Mouse (Mus musculus): Measurements from ENCODE around the gene Dntt. TPM values are rescaled to one million over a fixed set of nuclear protein-coding genes. Genes with fewer than 3 reads are reported as not detected.

Dntt gene
- polyA plus RNA-seq, 1 experiment = not detected

DNA sequence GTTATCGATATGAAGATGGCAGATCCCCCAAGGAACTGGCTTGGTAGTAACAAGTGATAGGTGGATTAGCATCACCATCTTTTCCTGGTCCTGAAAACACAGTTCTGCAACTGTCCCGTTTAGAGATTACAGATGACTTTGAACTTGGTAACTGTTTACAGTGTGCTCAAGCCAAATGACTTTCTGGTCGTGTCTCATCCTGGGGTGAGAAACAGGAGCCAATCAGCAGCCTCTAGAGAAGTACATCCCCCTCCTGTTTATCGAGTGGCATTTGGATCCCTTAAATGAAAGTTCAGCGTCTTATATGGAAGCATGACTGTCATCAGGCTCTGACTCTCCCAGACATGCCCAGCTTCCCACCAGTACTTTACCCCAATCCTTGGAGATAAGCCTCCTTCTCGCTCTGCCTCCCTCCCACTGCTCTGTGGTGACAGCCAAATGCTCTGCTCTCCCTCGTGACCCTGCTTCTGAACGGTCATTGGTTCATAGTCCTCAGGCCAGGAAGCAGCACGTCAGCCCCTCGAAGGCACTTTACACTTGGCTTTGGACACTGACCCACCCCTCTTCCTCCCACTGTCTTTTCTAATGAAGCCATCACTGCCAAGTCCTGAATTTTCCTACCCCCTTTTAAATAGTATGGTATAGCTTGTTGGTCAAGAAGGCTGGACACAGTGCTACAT, 16.2 kb downstream of the Dntt start:
- Histone ChIP-seq H3K4me3 (replicated peaks) (no peak overlapping the region), H3K9me3 (ENCODE audit: control insufficient read depth, low read length) (no peaks in the 10 kb centered on the region), H3K36me3 (ENCODE audit: control insufficient read depth) (no peaks in the 10 kb centered on the region), H3K27me3 (ENCODE audit: control insufficient read depth) (no peaks in the 10 kb centered on the region), H3K4me1 (ENCODE audit: control insufficient read depth) (no peaks in the 10 kb centered on the region)
- TF ChIP-seq TAL1 (IDR thresholded peaks at IDR 0.05; ENCODE audit: low read length) (no peak), GATA1 (IDR thresholded peaks at IDR 0.05; ENCODE audit: low read length) (no peak)

DNA sequence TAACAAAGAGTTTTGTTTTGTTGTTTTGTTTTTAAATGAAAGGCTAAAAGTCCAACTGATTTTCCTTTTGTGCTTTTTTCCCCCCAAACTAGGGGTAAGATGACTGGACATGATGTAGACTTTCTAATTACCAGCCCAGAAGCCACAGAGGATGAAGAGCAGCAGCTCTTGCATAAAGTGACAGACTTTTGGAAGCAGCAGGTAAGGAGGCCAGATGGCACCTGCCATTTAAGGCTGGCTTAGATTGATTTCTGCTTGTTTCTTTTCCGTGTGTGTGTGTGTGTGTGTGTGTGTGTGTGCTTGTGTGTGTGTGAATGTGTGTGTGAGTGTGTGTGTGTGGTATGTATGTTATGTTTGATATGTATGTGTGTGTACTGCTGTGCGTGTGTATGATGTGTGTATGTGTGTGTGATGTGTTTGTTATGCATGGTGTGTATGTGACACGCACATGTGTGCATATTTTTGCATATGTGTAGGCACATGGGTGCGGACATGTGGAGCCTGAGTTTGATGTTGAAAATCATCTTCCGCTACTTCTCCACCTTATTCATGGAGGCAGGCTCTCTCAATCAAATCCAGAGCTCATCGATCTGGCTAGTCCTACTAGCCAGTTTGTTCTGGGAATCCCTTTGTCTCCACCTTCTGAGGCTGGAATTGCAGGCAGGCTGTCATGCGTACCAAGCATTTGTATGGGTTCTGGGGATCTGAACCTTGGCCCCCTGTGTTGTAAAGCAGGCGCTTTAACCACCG, 18.5 kb downstream of the Dntt start:
- Histone ChIP-seq H3K9me3 (ENCODE audit: control insufficient read depth, low read length) (no peaks in the 10 kb centered on the region), H3K27me3 (ENCODE audit: control insufficient read depth) (no peaks in the 10 kb centered on the region), H3K4me3 (replicated peaks) (no peak overlapping the region), H3K36me3 (ENCODE audit: control insufficient read depth) (no peaks in the 10 kb centered on the region), H3K4me1 (ENCODE audit: control insufficient read depth) (no peaks in the 10 kb centered on the region)
- TF ChIP-seq TAL1 (IDR thresholded peaks at IDR 0.05; ENCODE audit: low read length) (no peak), GATA1 (IDR thresholded peaks at IDR 0.05; ENCODE audit: low read length) (no peak)

DNA sequence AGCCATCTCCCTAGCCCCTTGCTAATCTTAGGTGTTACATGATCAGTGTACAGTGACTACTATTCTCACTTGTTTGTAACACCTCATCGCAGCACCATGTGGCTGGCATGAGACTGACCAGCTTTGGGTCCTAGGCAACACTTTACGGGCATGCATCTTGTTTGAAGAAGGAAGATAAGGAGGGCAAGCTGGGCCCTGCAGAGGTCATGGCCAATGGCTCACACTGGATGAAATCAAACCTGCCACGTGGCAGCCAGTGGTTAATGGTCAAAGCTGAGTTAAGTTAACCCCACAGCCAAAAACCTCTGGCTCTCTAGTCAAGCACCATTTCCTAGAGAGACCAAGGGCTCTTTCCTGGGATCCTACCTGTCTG, 19.1 kb downstream of the Dntt start:
- Histone ChIP-seq H3K9me3 (ENCODE audit: control insufficient read depth, low read length) (no peaks in the 10 kb centered on the region), H3K4me1 (ENCODE audit: control insufficient read depth) (no peaks in the 10 kb centered on the region), H3K27me3 (ENCODE audit: control insufficient read depth) (no peaks in the 10 kb centered on the region), H3K36me3 (ENCODE audit: control insufficient read depth) (no peaks in the 10 kb centered on the region), H3K4me3 (replicated peaks) (no peak overlapping the region)
- TF ChIP-seq GATA1 (IDR thresholded peaks at IDR 0.05; ENCODE audit: low read length) = no peak
- TF ChIP-seq TAL1 (IDR thresholded peaks at IDR 0.05; ENCODE audit: low read length) = no peak

DNA sequence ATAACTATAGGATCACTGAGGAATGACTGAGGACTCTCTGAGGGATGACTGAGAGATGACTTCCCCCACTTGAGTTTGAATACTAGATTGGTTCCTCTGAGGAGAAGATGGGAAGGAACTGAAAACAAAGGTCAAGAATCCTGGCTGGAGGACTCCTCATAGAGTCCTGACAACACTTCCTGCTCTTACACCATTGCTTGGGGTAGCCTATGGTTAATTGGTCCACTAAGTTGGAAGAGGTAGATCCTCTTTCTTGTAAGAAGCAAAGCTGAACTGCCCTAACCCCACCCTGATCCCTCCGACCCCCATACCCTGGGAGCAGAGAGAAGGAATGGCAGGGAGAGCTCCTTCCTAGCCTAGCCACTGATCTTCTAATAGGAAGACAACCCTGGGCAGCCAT, 22.6 kb downstream of the Dntt start:
- no peak for TF ChIP-seq GATA1 (IDR thresholded peaks at IDR 0.05; ENCODE audit: low read length)
- TF ChIP-seq TAL1 (IDR thresholded peaks at IDR 0.05; ENCODE audit: low read length) = no peak
- H3K36me3 ChIP-seq (ENCODE audit: control insufficient read depth) = no peaks in the 10 kb centered on the region
- no peaks in the 10 kb centered on the region for H3K9me3 ChIP-seq (ENCODE audit: control insufficient read depth, low read length)
- no peaks in the 10 kb centered on the region for H3K4me1 ChIP-seq (ENCODE audit: control insufficient read depth)
- no peaks in the 10 kb centered on the region for H3K27me3 ChIP-seq (ENCODE audit: control insufficient read depth)
- no peak overlapping the region for H3K4me3 ChIP-seq (replicated peaks)

DNA sequence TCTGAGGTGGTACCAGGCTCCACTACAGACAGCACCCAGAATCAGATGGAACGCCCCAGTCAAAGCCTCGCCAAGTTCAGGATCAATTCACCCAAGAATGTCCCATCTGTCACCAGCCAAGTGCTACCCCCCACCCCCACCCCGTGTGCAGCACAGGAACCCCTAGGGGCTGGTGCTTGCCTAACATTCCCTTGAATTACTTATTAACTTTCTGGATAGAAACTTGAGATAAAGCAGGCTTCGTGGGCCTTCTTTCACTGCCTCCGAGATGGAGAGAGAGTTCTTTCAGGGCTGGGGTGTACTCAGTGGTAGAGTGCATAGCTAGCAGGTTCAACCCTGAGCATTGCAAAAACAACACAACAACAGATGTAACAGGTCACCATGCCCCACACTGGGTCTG, 23.2 kb downstream of the Dntt start:
- Histone ChIP-seq H3K4me1 (ENCODE audit: control insufficient read depth) (no peaks in the 10 kb centered on the region), H3K9me3 (ENCODE audit: control insufficient read depth, low read length) (no peaks in the 10 kb centered on the region), H3K27me3 (ENCODE audit: control insufficient read depth) (no peaks in the 10 kb centered on the region), H3K4me3 (replicated peaks) (no peak overlapping the region), H3K36me3 (ENCODE audit: control insufficient read depth) (no peaks in the 10 kb centered on the region)
- TF ChIP-seq TAL1 (IDR thresholded peaks at IDR 0.05; ENCODE audit: low read length) (no peak), GATA1 (IDR thresholded peaks at IDR 0.05; ENCODE audit: low read length) (no peak)

DNA sequence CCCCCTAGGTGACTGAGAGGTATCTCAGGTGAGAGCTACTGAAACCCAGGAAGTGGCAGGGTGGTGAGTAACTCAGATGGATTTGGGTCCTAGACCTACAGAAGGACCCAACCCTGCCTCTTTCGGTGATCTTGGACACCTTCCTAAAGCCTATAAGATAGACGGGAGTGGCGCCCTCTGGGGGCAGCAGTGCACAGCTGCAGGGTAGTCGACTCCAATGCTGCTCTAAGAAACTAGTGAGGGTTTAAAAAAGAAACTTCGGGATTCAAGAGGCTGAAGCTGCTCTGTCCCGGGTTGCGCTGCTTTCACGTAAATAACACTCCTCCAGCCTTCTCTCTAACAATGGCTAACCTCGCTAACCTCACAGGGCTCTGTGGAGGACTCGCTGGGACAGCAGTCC, 24.5 kb downstream of the Dntt start:
- TF ChIP-seq GATA1 (IDR thresholded peaks at IDR 0.05; ENCODE audit: low read length) (no peak), TAL1 (IDR thresholded peaks at IDR 0.05; ENCODE audit: low read length) (no peak)
- Histone ChIP-seq H3K36me3 (ENCODE audit: control insufficient read depth) (no peaks in the 10 kb centered on the region), H3K27me3 (ENCODE audit: control insufficient read depth) (no peaks in the 10 kb centered on the region), H3K4me1 (ENCODE audit: control insufficient read depth) (no peaks in the 10 kb centered on the region), H3K4me3 (replicated peaks) (no peak overlapping the region), H3K9me3 (ENCODE audit: control insufficient read depth, low read length) (no peaks in the 10 kb centered on the region)

DNA sequence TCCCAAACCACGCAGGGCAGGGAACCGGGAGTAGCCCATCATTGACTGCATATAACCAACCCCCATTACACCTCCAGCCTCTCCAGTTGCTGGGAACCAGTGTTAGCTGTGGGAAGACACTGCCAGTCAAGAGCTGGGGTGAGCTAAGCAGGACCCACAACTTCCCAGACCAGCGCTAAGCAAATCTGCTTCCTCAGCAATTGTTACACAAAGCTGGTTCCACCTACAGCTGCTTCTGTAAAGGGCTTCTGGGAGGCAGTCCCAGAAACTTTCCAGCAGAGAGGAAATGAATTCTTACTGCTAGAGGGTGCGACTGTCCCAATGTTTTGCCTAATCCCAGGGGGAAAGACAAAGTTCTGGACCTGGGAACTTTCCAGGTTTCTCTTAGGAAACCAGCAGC, 25.6 kb downstream of the Dntt start:
- H3K27me3 ChIP-seq (ENCODE audit: control insufficient read depth) = no peaks in the 10 kb centered on the region
- TF ChIP-seq TAL1 (IDR thresholded peaks at IDR 0.05; ENCODE audit: low read length) = no peak
- no peak for TF ChIP-seq GATA1 (IDR thresholded peaks at IDR 0.05; ENCODE audit: low read length)
- H3K9me3 ChIP-seq (ENCODE audit: control insufficient read depth, low read length) = no peaks in the 10 kb centered on the region
- H3K36me3 ChIP-seq (ENCODE audit: control insufficient read depth) = no peaks in the 10 kb centered on the region
- no peak overlapping the region for H3K4me3 ChIP-seq (replicated peaks)
- H3K4me1 ChIP-seq (ENCODE audit: control insufficient read depth) = no peaks in the 10 kb centered on the region

DNA sequence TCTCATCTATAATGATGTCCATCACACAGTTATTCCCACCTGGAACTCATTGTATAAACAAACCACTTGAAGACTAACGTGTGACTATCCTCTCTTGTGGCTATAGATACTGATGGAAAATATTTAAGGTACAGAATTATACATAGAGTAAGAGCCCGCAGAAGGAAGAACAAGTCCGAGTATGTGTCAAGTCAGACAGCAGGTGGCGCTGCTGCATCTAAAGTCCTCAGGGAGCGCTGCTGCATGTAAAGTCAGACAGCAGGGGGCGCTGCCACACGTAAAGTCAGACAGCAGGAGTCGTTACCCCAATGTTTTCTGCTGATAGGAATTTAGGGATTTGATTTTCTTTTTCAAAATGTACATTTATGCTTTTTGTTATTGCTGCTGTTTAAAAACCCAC, 42.4 kb downstream of the Dntt start:
- Histone ChIP-seq H3K4me3 (replicated peaks) (no peak overlapping the region), H3K36me3 (ENCODE audit: control insufficient read depth) (no peaks in the 10 kb centered on the region), H3K27me3 (ENCODE audit: control insufficient read depth) (no peaks in the 10 kb centered on the region), H3K9me3 (ENCODE audit: control insufficient read depth, low read length) (no peaks in the 10 kb centered on the region), H3K4me1 (ENCODE audit: control insufficient read depth) (no peaks in the 10 kb centered on the region)
- TF ChIP-seq GATA1 (IDR thresholded peaks at IDR 0.05; ENCODE audit: low read length) (no peak), TAL1 (IDR thresholded peaks at IDR 0.05; ENCODE audit: low read length) (no peak)

DNA sequence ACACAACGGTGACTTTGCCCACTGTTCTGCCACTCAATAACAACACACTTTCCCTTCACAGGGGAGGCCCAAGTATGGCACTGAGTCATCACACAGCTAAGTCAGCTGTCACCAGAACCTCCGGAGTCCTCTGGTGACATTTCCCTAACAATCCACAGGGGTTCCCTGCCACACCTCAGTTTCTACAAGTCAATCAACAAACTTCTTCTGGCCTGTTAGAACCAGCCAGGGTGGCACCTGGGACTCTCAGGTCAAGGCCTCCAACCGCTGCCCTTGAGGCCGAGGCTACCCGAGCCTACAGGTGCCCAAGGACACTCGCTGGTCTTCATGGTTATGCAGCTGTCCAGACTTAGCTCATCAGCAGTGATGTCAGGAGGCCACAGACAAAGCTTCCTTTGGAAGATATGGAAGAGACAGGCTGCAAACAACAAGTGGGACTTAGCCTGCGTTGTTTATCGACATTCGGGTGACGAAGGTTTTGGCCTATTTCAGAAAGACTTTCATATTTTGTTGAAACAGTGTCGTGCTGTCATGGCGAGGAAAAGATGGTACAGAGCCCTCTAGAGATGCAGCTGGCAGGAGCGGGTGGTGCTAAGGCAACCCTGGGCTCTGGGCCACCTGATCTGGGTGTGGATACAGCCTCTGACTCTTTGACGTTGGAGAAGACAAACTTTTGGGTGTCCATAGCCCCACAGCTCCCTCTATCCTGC, 44.8 kb downstream of the Dntt start:
- Histone ChIP-seq H3K4me3 (replicated peaks) (no peak overlapping the region), H3K27me3 (ENCODE audit: control insufficient read depth) (no peaks in the 10 kb centered on the region), H3K4me1 (ENCODE audit: control insufficient read depth) (no peaks in the 10 kb centered on the region), H3K9me3 (ENCODE audit: control insufficient read depth, low read length) (no peaks in the 10 kb centered on the region), H3K36me3 (ENCODE audit: control insufficient read depth) (no peaks in the 10 kb centered on the region)
- TF ChIP-seq GATA1 (IDR thresholded peaks at IDR 0.05; ENCODE audit: low read length) = no peak
- TF ChIP-seq TAL1 (IDR thresholded peaks at IDR 0.05; ENCODE audit: low read length) = no peak

Measured in erythroblast, embryonic 14.5 days (primary cell).